Mouse (Mus musculus) hindlimb bud, embryonic 11.5 days (tissue): Measurements from ENCODE around the gene Cacna2d3.

Source experiments
- DNase-seq: peaks from one replicate; pipeline ENCODE4 v3.0.0-alpha.2; 2012; ENCODE audit warnings: low read depth, low spot score; ENCODE audit errors: extremely low spot score

The Cacna2d3 gene

DNA sequence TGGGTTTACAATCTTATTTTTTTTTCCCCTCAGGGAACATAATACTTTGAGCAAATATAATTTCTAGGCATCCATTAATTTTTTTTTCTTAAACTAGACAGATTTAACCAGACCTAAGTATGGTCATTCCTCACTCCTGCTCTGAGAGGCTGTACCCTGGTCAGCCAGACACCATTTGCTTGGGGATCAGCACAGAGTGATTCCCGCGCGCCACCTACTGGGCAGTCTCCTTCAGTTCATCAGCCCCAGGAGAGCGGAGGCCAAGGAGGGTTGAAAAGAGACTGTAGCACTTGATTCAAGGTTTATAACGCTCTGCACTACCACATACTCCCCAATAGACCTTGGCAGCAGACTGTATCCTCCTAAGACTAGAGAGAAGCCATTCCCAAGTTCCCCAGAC is 631.6 kb downstream of the Cacna2d3 start:
- DNase-seq = no peak

DNA sequence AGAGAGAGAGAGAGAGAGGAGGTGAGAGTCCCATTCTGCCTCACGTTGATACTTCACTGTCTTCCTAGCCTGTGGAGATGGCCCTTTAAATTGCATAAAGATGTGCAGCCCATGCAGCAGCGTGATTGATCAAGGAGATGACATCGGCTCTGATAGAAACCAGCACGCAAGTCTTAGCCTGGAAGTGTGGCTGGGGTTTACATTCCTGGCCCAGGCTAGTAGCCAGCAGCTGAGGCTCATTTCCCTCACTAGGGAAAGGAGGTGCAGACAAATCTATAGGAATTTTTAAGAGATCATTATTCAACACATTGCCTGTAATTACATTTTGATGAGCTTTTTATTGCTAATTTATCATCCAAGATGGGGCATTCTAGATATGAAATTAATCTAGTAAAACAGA is 635.1 kb downstream of the Cacna2d3 start:
- DNase-seq = no peak

DNA sequence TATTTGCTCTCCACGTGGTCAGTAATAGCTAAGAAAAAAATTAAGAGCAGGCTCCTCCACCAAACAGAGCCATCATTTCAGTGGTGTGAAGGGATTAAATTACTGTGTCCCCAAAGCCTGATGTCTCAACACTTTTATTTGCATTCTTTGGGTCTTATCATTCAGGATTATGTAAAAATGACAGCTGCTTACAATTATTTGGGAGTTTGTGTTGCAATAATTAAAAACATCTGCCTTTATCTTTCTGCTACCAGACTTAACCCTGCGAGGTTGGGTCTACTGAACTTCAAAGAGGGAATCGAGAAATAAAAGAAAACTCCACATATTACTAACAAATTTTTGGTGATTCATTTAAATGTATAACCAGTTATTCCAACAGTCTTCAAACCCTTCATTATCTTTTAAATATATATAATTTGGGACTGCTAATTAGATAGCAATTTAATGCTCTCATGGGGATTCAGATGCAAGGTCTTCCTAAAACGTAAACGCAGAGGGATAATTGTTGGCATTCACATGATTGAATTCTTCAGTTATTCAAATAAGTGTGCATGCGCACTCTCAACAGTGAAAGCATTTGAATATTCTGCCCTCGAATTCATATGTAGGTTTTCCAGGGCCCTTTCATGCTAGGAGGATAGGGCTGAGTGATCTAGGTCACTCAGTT is 636.0 kb downstream of the Cacna2d3 start:
- no peak for DNase-seq

DNA sequence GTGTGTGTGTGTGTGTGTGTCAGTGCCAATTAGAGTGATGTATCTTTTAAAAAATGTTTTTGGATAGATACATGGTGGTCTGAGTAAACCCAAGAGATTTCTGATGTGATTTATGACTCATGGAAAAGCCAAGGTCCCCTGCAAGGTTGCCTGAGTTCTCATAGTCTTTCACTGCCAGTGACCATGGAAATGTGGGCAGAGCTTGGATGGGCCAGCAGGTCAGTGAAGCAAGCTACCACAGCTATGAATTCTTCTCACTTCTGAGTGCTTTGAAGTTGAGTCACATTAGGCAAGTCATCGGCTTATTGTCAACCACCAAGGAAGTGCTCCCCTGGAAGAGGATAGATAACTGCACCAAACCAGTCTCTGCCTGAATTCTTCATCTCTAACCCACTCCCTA is 639.5 kb downstream of the Cacna2d3 start:
- DNase-seq = no peak

DNA sequence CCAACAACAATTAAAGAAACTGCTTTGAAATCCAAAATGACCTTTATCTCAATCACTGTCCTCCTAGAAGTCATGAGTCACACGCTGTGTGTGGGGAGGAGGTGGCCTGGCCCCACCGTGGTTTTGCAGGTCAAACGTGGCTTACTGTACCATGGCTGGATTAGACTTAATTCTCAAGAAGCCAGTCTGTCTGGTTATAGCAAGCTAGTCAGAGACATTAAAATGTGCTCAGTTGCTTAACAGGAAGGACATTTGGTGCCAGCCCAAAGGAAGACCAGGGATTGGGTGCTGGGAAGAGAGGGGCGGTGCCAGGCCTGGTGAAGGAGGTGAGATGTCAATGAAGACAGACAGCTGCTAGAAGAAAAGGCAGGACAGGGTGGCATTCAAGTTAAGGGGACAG is 641.0 kb downstream of the Cacna2d3 start:
- no peak for DNase-seq

DNA sequence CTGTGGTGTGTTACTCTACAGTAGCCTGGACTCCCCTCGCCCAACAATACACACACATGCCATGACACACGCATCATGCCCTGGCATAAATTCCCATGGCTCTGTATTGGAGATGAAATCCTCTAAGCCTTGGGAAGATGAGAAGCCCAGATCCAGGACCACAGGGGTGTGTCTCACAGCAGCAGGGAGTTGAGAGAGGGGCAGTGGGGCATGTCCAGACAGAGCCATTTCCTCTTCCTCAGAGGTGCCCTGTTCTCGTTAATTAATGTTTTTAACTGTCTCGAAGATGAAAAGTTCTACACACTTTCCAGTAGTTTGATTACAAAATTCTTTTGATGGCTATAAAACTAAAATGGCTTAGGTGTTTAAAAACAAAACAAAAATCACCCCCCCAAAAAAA is 641.4 kb downstream of the Cacna2d3 start:
- DNase-seq = no peak

DNA sequence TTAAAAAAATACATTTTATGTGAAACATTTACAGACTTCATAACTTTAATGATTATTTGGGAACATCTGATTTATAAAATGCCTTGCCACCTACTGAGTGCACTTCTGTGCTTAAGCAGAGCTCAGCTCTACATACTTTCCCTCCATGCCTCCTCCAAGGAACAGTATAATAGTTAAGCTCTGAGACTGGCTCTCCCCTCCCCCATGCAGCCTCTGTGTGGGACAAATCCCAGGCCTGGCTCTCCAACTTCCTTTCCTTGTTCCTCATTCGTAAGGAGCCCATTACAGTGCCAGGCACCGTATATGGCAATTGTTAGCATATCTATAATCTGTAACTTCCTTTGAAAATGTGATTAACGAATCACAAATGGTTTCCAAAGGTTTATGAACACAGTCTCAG is 644.2 kb downstream of the Cacna2d3 start:
- DNase-seq = no peak

DNA sequence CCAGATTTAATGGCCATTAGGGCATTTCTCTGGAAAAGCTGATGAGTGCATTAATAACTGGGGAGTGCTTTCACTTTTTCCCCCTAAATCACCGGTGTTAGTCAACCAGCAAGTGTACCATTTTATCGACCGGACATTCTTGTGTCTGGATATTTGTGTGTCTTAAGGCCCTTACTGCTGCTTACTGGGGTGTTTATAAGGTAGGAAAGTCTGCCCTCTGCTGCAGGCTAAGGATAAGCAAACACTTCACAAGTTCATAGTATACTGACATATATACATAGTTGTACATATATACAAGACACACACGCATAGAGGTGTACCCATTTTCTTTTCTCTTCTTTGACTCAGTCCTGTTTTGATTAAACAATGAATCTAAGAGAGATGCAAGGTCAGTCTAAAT is 647.9 kb downstream of the Cacna2d3 start:
- DNase-seq = no peak

DNA sequence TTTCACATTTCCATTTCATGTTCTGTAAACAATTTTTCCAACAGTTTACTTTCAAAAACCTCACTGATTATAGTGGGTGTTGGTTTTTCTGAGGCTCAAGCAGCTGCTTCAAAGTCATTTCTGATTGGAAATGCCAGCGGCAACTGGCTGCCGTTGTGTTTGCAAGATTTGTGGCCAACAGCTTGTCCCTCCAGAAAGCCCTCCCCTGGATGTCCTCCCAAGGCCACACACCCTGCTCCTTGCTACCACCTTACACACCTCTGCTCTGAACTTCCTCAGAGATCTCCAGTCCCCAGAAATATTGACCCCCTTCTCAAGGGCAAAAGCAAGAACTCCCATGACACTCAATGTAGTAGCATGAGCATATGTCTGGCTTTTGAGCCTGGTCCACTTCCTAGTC is 659.0 kb downstream of the Cacna2d3 start:
- DNase-seq = no peak

DNA sequence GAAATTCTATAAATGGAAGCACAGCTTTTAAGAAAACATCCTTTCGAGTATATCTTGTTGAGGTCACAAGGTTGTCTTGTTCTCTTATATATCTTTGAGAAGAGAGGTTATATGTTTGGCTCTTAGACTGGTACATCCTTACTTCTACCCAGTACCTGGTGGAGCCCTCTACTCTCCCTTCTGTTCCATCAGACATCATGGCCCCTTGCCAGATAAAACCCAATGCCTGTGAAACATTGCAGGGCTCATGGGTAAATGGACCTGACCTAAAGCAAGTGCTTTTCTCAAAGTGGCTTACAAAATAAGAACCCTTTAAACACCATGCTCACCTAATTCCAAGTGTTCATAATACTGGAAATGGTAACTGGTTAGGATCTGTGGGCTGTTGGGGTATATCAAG is 660.2 kb downstream of the Cacna2d3 start:
- no peak for DNase-seq

DNA sequence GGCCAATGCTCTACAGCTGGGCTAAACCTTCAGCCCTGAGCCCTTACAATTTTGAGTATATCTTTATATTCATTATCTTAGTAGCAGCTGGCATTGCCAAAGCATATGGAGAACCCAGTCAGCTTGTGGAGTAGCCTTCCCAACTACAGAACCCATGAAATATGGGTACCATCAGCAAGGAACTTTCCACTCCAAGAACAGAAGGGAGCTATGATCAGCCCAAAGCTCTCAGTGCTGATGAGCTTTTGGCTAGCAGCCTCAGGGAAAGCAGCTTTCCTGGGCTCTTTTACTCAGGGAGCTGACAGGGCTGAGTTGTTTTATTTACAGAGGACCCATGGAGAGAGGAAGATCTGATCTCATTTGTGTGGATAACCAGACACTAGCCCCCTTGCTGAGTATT is 661.0 kb downstream of the Cacna2d3 start:
- DNase-seq = no peak

DNA sequence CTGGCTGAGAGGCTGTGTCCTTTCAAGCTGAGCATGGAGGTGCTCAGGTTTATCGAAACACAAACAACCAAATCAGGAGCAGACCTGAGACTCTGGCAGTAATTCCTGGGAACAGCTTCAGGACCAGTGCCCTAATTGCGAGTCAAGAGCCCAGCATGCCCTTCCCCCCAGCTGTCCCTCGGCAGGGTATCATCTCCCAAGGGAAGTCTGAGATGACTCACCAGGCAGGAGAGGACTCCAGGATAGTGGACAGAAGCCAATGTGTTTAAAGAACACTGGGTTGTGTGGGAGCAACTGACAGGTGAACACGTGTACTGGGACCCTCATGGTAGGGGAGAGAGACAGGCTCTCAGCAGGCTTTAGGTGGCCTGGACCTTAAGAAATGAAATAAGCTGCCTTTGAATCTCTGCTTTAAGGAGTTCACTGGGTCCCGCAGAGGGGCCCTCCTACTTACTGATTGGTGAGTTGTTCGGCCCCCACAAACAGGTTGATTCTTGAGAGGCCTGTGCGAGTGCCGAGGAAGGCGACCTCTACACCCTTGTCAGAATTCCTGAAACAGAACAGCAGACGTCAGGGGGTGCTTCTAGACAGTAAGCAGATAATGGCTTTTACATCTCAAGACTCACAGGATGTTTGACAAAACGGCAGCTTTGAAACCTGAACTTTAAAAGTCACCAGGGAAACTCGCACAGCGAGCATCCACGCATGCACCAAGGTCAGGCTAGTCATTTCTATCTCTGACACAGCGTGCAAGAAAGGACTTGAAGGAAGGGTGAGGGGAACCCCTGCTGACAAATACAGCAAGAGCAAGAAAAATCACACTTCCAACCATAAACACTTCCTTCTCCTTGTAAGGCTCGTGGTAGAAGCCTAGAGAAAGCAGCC is 669.5 kb downstream of the Cacna2d3 start:
- no peak for DNase-seq

DNA sequence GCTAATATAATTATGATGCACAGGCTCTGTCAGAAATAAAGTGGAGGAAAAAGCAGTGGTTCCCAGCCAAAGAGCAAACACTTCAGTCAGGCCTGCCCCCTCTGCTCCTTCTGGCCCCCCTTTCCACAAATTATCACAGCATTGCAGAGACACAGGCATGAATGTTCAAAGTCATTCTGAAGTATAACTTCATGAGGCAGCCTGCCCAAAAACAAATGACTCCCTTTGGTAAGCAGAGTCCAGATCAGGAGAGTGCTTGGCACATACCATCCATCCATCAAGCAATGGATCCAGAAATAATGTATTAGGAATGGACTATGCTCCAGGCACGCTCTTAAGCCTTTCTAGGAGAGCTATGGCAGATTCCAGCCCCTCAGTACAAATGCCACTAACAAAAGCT is 679.3 kb downstream of the Cacna2d3 start:
- no peak for DNase-seq

DNA sequence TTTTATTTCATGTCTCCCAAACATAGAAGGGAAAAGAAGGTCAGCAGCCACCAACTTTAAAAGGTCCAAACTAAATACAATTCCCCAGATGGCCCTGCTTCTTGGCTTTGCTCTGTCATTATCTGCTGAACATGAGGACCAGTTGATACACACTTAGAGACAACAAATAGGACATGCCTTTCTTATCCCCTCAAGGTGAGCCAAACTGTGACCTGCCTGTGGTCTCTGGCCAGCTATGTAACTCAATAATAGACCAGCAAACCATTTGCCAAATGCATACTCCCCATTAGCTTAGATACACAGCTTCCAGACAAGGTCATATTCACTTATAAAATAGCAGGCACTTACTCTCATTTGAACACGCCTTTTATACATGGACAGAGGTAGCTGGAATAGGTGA is 680.2 kb downstream of the Cacna2d3 start:
- no peak for DNase-seq

DNA sequence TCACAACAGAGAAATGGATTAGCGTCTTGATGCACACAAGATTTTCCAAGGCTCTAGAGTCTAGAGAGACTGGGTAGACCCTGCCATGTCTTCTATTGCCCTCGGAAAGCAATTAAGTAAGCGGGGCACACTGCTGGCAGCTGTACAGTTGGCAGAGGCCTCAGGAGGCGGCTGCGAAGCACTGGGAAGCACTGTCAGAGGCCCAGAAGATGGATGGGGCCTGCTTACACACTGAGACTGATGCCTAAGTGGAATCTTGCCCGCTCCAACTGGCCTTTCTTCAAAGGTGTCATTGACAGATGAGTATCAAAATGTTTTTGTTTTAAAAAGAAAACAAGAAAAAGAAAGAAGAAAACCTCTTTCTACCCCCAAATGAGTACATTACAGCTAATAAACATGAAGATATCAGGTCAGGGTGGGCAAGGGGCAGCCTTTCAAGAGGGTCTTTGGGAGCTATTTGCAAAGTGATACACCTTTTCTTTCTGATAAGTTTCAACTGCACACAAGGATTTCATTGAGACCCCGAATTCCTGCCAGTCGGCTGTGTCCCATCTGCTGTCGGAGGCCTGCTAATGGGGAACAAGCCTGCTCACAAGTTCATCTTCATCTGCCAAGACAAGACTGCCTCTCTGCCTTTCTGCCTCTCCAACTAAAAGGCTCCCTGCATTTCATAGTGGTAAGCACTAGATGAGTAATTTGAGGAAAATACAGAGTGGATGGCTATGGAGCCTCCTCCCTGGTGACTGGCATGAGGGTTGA is 680.9 kb downstream of the Cacna2d3 start:
- no peak for DNase-seq

DNA sequence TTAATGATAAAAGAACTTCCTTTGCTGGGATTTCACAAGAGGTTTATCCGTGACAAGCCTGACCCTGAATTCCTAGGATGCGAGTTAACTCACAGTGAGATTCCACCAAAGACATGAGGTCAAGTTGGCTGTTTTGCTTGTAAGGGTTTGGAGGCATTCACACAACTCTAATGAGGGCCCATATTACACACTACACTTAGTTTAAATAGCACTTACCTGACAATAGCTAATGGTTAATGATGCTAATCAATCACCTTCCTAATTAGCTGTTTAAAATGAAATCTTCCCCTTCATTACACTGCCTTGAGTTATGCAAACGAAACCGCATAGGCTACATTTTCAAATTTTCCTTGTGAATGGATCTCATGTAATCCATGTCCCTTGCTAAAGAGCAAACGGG is 683.4 kb downstream of the Cacna2d3 start:
- DNase-seq = no peak

DNA sequence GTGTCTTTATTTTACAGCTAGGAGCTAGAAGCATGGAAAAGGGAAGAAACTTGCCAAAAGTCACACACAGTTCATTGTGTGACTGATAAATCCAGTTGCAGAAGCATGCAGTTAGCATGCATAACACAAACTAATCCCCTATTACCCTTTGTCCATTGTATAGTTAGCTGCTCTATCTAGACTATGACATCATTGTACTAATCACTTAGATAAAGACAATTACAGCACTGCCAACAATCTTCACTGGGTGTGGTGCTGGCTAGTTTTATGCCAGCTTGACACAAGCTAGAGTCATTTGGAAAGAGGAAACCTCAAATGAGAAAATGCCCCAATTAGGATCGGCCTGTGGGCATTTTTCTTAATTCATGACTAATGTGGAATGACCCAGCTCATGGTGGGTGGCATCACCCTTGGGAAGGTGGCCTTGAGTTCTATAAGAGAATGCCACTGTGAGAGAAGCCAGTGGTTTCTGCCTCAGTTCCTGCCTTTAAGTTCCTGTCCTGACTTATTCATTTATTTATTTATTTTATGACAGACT is 689.7 kb downstream of the Cacna2d3 start:
- no peak for DNase-seq

DNA sequence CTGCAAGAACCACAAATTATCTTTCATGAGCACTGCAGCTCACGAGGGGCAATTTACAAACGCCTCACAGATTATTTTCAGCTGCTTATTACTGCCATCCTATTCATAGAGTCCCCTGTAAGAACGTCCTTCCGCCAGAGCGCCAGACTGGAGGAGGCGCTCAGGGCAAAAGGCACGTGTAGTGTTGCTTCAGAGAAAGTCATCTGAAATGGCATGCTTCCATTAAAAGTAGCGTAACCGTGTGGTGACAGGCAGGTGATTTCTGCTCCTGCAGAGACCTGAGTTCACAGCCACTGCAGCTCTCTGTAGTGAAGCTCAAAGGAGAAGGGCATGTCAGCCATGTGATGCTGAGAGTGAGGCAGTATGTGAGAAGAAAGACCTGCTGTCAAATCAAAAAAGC is 691.1 kb downstream of the Cacna2d3 start:
- no peak for DNase-seq

DNA sequence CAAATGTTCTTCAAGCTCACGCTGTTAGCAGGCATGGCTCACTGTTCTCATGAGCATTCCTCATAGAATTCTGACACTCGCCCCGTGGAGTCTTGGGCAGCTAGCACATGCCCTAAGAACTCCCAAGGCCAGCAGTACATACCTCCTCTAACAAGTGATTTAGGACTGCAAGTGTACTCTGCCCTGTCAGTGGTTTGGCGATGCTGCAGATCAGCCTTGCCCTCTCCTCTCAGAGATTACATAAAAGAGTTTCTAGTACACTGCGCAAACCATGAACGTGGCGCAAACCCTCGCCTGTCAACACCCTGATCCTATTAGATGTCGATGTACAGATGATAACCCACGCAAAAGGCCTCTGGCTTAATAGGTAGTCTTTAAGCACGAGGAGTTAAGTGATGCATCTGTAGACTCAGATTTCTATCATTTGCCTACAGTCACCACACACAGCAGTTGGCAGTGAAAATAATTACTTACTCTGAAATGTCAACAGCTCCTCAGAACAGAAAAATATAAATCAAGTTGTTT is 691.7 kb downstream of the Cacna2d3 start:
- no peak for DNase-seq

DNA sequence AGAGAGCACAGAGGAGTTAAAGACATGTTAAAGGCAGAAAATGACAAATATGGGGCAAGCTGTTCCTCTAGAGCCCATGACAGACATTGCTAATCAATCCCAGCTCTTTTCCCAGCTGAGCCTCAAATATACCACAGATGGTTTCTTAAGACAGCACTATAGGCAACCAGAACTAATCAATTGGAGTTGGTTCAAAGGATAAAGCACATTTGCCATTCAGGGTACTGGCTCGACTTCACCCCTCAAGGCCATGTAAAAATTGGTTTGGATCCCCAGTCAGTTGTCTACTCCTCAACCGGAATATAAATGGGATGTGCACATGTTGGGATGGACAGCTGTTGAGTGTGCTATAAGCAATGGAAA is 692.6 kb downstream of the Cacna2d3 start:
- peak; percentile 69 for DNase-seq

DNA sequence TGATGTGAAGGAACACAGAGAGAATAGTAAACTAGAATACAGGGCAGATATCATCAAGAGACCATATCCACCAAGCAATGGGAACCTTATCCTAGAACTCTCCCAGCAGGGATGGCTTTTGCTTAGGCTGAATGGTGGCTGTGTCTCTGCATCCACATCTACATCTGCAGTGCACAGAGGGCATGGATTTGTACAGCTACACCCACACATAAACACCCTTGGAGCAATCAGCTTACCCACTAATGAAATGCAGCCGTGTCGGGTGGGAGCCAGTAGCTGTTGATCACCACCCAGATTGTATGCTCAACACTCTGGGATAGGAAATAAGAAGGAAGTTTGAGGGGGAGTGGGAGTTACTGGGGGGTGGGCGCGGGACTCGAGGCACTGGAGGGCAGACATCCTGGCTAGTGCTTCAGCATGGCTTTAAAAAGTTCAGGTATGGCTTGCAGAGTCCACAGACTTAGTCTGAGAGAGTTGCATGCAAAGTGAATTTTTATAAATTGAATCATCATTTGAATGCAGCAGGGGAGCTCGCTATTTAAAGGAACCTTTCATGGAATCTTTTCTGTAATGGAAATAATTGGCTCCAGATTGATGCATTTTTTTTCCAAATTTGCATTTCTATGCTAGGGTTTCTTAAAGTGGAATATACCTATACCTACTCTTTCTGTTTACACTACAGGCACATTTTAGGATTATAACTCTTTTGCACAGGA is 693.1 kb downstream of the Cacna2d3 start:
- peak; percentile 18 for DNase-seq
